Mouse (Mus musculus) urinary bladder, postnatal 4 days (tissue): ENCODE results near the gene Atg101.
A peak's percentile ranks its signal among the peaks of the same experiment; 100 is the strongest.

ENCODE experiments used
- DNase-seq, 2 experiments: peaks; one replicate each; pipeline ENCODE4 v3.0.0; 2021 to 2022; ENCODE audit warnings: low spot score in 2 of 2

Atg101 gene

DNA sequence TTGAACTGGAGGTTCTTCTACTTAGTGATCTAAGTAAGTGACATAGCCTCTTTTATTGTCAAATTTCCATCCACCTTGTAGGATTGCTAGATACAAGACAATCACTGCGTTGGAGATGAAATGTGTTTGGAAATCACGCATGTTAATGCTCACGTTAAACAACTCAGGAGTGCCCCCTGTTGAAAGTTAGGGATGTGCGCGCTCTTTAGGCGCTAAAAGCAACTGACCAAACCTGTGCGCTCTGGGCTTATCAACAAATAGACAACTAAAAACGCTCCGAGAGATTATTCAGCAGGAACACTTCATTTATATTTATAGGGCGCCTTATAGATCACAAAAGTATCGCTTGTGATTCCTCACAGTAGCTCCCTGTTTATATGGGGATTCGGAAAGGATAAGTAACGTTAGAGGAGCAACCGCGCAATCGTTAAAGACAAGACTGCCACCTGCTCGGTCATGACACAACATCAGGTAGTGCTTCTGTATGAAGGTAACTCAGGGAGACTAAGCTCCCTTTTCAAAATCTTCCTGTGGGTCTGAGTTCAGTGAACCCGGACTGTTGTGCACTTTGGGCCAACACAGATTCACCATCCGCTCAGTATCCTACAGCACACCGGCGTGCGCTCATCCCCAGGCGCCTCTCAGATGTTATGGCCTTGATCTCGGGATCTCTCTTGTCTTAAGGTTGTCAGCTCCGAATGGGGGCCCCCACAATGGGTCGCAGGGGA, 725 bp upstream of the Atg101 start:
- no peak for DNase-seq

DNA sequence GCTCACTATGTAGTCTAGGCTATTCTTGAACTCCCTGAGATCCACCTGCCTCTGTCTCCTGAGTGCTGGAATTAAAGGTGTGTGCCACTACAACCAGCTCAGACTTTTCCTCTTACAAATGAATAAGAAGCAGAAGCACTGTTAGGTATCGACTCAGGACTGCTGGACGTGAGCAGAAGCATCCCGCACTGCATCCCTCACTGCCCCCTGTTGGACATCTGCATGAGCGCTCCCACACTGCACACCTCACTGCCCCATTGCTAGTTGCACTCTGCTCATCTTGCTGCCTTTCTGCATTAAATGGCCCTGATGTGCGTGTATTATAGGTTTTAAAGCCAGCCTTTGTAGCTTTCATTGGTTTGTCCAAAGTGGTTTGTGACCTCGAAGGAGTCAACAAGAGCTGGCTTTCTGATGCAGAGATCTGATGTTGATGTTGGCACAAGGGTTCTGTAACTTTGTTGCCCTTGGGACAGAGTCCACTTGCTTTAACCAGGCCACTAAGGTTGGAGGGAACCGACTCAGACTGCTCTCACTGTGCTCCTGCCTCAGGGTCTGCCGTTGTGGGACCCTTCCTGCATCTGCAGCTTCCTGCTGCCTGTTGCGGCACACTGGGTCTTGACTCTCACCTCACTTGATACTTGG, 2.2 kb downstream of the Atg101 start:
- no peak for DNase-seq

DNA sequence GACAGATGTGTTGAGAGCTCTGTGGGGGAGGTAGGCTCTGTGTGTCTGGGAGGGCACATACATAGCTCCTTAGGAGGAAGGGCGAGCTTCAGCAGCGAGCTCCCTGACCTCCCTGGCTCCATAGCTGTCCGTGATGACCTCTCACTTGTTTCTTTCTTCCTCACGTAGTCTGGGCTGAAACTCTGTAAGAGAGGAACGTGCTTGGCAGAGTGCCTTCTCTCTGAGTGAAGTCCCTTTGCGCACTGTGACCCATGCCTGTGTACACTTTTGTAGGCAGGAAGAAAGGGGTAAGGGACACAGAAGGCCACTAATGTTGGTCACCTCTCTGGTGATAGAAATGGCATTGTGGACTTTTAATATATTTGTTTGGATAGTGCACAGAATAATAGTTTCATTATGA, 3.3 kb downstream of the Atg101 start:
- DNase-seq: no peak

DNA sequence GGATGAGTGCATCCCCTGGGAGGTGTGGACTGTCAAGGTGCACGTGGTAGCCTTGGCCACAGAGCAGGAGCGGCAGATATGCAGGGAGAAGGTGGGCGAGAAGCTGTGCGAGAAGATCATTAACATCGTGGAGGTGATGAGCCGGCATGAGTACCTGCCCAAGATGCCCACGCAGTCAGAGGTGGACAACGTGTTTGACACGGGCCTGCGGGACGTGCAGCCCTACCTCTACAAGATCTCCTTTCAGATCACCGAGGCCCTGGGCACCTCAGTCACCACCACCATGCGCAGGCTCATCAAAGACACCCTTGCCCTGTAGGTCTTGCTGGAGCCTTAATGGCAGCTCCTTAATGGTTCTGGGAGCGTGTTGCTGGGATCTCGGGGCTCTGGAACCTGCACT, 6.3 kb downstream of the Atg101 start:
- no peak for DNase-seq

DNA sequence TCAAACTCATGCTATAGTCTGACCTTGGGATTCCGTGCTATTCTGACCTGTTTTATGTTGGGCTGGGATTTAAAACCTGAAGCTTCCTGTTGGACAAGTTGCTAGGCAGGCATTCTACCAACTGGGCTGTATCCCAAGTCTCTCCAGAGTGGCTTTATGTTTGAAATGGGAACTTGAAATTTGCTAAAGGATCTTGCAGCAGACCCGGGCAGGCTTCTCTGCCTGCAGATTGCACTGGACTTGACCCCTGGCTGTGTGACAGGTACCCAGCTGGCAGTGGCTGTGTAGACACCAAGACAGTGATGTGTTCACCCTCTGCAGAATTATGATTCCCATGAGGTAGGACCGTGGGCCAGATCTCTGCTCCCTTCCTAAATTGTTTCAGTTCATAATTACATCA, 7.9 kb downstream of the Atg101 start:
- DNase-seq: no peak

DNA sequence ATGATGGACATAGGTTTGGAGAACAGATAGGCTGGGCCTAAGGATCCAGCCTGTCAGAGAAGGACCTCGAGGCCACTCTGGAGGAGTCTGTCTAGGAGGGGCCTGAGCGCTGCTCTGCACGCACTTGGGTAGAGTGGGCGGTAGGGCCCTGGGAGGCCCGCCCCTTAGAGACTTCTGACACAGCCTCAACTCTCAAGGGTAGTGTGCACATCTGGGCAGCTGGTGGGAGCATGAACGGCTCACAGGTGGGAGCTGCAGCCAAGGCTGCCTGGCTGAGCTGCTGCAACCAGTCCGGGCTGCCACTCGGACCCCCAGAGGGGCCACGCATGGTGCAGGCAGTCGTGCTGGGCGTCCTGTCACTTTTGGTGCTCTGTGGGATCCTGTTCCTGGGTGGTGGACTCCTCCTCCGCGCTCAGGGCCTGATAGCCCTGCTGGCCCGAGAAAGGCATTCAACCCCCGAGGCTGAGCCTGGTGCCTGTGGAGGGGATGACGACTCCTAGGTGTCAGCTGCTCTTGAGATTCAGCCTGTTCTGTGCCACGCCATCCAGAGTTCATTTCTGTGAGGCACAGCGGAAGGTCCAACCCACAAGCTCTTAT, 9.1 kb downstream of the Atg101 start, which contains the start of gene 6030408B16Rik:
6030408B16Rik (plus strand) TSS at position 188 of the 597 bp plus-strand sequence.
- DNase-seq: no peak

DNA sequence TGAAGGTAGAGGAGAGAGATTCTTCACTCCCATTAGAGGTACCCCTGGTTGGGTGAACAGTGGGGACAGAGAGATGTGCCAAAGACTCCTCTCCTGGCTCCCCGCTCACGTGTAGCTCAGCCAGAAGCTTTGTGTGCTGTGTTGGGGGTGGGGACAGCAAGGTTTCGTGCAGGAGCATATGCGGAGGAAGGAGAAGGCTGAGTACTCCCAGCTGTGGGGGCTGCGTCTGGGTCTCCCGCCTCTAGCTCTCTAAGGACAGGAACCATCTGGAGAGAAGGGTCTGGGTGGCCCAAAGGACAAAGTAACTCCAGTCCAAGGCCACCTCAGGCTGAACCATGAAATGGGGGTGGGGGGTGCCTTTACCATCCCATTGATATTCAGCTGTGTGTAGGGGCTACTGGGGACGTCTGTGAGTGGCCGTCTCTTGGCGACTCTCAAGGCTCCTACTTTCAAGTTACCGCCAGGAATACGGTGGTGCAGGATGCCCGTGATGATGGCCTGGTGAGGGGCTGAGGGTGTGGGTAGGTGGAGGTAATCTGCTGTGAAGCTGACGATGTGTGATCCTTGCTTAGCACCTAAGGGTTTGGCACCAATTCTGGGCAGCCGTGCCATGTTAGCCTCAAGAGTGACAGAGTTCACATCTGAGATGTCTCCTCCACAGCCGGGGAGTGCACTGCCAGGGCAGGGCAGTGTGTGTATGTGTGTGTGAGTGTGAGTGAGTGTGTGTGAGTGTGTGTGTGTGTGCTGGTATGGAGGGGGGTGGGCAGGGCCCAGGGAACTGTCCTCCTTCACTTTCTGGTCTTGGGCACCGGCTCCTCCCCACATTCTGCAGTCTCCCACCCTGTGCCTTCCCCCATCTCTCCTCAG, 10.2 kb downstream of the Atg101 start:
- DNase-seq: peak in 1 of 2 experiments; percentile 62

DNA sequence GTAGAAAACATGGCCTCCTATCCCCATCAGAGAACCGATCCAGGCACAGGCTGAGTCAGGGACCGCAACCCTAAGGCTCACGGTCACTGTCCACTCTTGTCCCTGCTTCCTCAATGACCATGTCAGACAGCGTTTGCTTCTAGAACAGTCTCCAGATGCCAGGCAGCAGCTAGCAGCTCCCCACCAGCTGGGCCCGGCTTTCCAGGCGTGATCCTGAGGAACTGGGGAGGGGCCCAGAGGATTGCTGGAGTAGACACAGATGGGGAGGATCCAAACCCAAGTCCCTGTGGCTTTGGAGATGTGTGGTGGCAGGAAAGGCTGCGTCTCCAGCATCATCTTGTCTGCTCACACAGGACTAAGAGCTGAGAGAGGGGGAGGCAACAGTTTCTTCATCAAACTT, 11.0 kb downstream of the Atg101 start:
- DNase-seq: peak in 1 of 2 experiments; percentile 54

DNA sequence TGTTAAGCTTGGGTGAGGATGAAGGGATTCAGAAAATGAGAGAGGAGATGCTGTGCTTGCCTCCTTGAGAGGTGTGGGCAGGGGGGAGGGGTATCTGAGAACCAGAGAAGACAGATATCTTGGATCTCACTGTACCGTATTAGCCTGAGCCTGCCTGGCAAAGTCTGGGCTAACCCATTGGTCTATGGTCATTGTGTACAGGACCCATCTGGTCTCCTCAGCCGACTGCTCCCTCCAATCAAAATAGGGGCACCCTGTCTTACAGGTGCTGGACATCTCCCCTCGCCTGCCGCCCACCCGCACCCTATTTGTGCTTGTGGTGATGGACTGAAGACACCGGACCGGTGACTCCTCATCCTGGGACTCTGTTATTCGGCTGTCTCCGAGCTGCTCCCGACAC, 11.5 kb downstream of the Atg101 start:
- DNase-seq: no peak

DNA sequence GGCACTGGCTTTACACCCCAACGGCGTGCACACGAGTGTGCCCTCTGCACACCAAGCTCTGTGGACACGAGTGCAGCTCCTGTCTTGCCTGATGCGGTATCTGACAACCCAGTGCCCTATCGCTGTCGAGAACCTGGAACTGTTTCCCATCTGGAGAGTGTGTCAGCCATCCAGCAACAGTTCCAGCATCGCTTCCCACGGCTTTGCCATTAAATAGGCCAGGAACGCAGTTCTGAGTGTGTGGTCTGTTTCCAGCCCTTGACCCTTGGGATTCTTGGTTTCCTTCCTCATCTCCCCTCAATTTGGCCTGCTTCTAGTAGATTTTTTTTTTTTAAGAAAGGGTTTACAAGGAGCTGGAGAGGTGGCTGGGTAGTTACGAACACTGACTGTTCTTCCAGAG, 12.0 kb downstream of the Atg101 start:
- no peak for DNase-seq

DNA sequence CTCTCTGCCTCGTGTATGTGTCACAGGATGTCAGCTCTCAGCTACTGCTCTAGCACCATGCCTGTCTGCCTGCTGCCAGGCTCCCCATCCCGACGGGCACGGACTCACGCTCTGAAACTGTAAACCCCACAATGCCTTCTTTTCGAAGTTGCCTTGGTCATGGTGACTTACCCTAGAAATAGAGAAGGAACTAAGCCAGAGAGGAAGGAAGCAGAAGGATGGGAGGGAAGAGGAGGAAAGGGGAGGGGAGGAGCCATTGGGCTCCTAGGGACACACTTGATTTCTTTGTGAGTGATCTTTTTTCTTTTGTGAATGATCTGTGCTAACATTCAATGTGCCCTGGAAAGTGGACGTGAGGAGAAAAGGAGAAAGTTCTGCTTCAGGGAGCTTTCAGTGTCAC, 13.9 kb downstream of the Atg101 start:
- no peak for DNase-seq

DNA sequence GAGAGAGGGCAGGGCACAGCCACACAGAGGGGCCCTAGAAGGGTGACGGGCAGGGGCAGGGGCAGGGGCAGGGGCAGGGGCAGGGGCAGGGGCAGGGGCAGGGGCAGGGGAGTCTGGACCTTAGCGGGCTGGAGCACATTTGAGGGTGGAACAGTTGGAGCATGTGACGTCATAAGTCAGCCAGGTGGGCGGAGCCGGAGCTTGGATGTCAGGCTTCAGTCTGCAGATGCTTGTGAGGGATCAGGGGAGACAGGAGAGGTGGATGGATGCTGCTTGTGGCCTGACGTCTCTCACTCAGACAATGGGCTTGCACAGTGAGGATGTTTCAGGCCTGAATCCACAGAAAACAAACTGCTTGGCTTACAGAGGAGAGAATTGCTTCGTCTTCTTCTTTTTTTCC, 14.5 kb downstream of the Atg101 start:
- no peak for DNase-seq

DNA sequence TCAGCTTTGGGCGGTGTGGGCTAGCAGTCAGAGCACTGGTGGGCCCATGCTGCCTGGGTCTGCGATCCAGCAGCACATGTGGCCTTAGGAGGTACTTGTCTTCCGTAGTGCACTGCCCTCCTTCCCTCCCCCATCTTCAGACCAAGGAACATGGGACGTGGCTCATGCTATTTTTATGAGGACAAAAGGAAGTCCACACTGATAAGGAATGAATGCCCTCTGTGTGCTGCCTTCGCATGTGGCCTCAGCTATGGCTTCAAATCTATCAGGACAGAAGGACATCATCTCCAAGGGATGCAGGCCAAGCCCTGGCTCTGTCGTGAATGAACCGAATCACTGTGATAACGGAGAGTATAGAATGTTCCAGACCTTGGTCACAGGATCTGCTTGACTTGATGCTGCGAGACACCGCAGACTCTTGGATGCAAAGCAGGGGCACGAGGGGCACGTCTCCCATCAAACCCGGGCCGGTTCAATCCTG, 15.4 kb downstream of the Atg101 start:
- DNase-seq: no peak

DNA sequence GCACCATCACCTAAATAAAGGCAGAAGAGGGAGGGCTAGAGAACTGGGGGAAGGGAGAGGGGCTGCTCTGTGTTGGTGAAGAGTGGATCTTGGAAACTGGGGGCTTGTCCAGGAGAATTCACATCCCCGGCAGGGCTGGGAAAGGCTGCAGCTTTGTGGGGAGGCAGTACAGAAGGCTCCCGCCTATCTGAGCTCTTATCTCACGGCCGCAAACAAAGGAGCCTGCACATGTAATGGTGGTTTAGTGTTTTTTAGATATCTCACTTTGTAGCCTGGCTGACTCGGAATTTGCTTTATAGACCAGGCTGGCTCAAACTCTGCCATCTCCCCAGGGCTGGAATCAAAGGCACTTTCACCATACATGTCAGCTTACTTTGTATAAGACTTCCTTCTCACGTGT, 16.1 kb downstream of the Atg101 start:
- no peak for DNase-seq

DNA sequence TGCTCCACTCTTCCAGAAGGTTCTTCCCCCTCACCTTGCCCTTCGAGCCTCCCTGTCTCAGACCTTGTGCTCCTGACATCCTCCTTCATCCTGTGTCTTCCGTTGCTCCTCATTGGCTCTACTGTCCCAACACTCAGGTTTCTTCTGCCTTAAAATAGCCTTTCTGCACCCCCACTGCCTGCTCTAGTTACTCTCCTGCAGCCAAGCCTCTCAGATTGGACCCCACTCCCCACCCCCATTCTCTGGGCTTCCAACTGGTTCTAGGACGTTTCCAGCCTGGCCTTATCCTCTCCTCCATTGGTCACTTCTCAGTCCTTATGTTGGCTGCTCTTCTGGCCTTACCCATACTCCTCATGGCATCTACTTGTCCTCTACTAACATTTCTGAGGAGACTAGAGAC, 18.1 kb downstream of the Atg101 start:
- DNase-seq: no peak

DNA sequence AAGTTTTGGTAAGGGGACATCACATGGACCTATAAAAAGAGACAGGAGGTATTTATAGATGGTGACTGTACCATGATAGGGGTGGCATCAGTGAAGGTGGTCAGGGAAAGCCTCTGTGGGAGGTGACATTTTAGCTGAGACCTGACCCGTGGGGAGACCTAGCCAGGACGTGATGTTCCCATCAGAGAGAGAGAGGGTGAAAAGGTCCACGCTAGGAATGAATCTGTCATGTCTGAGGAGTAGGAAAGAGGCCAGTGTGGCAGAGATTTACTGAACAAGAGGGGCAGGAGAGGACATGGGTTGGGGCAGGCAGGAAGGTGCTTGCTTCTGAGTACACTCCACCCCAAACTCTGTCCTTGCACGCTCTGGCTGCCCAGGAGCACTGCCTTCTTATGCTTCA, 19.8 kb downstream of the Atg101 start:
- DNase-seq: no peak

DNA sequence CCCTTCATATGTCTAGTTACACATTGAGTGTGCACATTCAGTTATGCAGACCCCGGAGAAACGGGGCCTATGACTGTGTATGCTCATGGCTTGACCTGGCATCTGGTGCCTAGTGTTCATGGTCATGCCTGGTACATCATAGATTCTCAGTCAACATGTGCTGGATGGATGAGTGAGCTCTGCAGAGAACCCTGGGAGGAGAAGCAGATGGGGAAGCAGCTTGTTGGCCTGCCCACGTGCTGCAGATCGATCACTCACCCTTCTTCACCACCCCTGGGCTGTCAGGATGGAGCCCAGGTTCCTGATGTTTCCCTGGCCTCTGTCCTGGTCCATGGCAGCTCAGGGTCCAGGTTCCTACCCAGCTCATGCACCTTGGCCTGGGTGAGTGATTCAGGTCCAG, 22.4 kb downstream of the Atg101 start:
- DNase-seq: no peak

DNA sequence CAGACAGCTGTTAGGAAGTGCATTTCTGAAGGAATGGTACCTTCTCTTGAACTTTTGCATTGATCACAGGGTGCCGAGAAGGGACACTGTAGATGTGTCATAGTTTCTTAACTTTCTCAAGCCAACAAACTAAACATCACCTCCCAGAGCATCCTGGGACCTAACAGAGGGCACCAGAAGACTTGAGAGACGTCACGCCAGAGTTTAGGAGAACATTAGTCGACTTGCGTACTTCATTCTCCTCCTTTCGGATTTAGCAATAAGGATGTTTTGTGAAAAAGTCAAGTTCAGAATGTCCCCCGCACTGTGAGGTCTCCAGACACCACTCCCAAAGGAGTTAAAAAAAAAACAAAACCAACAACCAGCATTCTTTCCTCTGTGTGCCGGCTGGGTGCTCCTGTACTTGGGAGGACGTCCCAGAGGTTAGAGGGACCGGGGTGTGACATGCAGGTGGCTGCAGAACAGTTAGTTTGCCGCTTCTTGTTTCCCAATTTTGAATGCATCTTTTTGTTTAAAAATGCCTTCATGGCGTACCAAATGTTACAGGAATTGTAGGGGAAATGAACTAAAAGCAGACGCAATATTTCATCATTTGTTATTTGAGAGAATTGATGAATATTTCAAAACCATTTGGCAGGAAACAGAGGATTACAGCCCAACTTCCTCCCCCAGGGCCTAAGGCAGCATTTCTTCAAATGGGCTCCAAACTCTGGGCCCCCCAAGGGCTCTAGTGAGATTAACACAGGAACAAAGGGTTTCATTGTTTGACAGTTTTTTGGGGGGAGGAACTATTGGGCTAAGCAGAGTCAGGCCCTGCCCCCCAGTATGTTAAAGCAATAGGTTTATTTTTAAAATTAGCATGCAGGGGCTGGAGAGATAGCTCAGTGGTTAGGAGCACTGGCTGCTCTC, 24.6 kb downstream of the Atg101 start:
- DNase-seq: no peak

DNA sequence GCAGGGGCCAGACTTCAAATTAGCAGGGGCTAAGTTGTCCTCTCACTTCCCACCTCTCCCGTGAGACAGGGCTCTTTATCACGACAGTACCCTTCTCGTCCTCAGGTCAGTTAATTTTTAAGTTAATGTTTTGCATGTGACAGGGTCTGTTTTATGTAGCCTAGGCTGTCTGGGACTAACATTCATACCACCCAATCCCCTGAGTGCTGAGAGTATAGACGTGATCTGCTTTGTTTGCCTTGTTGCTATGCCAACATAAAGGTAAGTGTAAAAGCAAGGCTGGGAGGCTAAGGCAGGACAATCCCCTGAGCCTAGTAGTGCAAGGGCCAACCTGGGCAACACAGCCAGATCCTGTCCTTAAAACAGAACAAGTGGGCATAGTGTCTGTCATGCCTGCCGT, 25.4 kb downstream of the Atg101 start:
- no peak for DNase-seq

DNA sequence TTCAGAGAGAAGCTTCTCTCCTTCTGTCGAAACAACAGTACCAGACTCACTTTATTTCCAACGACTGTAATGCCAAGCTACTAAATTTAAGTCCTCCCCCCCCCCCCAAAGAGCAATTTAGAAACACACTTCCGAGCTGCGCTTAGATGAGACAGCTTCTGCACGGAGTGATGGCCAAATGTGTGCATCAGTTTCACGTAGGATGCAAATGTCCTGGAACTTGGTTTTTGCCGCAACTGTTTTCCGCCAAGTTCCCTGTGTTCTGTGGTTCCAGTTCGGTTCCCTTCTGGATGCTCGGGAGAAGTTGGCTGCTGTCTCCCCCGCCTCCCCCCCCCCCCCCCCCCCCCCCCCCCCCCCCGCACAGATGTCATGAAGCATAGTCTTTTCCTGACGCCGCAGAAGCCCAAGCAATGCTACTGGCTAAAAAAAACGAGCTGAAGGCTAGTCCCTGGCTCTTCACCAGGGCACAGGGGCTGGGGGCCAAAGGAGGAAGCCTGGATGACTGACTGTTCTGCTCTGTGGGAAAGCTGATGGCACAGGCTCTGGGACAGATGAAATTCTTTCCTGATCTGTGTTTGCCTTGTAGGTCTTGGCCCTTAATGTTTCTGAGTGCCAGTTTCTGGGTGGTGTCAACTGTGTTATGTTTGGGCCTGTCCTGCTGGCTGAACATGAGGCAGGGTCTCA, 27.2 kb downstream of the Atg101 start:
- no peak for DNase-seq
